Mouse (Mus musculus): Measurements from ENCODE around the gene Capn15. TPM values are rescaled to one million over a fixed set of nuclear protein-coding genes. Genes with fewer than 3 reads are reported as not detected.

Gene Capn15
- polyA plus RNA-seq, 1 experiment from 2014 or later = 18.5 TPM

- Histone ChIP-seq H3K4me3 (replicated peaks) (no peak overlapping the region), H3K9ac (no peak overlapping the region), H3K4me2 (replicated peaks) (no peak overlapping the region), H3K27me3 (replicated peaks) (no peaks in the 10 kb centered on the region), H3K36me3 (no peaks in the 10 kb centered on the region), H3K27ac (no peak overlapping the region), H3K4me1 (replicated peaks) (no peaks in the 10 kb centered on the region), H3K9me3 (no peaks in the 10 kb centered on the region)
- ATAC-seq = no peak
- 87% methylated on average over 10 of the region's 10 CpGs for WGBS
Observed at GRCm38 (mm10) chr17:26013711-26014110, 28.1 kb upstream of the Capn15 start.

DNA sequence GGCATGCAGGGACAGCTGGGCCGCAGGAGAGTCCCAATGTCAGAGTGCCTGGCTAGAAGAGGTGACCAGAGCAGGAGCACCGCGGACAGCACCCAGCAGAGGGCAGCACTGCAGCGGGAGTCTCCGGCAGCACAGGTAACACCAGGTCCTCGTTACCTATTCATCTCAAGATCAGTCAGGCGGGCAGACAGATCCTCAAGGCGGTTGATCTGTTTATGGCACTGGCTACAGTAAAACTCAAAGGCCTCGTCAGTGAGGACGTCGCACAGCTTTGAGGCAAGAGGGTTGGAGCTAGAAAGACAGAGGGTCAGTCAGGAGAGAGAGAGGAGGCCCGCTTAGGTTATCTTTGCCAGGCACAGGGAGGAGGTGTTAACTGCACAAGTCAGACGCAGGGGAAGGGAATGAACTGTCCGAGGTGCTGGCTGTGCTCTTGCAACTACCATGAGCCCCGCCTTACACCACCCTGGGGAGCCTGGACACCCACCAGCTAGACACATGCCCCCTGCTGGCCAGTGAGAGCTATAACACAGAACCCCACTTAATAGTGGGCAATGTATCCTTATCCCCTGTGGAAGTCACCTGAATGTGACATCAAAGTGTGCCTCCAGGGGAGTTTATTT is 26.4 kb upstream of the Capn15 start:
- no peaks in the 10 kb centered on the region for H3K9me3 ChIP-seq
- 0 out of 2 replicates have a peak overlapping the region, but pooled peaks have one; percentile 19 for H3K27ac ChIP-seq
- H3K4me3 ChIP-seq (replicated peaks) = no peak overlapping the region
- peak; percentile 89 for ATAC-seq
- H3K4me2 ChIP-seq (replicated peaks) = peak overlapping the region; percentile 45
- WGBS = 11% methylated on average over 15 of the region's 15 CpGs
- H3K36me3 ChIP-seq = no peaks in the 10 kb centered on the region
- no peaks in the 10 kb centered on the region for H3K27me3 ChIP-seq (replicated peaks)
- no peaks in the 10 kb centered on the region for H3K4me1 ChIP-seq (replicated peaks)
- H3K9ac ChIP-seq = no peak overlapping the region

- ATAC-seq = peak; percentile 66
- WGBS = 26% methylated on average over 4 of the region's 4 CpGs
- H3K36me3 ChIP-seq = no peaks in the 10 kb centered on the region
- H3K4me2 ChIP-seq (replicated peaks) = no peak overlapping the region
- peaks cover 8% of the 10 kb centered on the region; the same call in 1 of the 2 replicates for H3K4me1 ChIP-seq (replicated peaks)
- no peaks in the 10 kb centered on the region for H3K9me3 ChIP-seq
- no peak overlapping the region for H3K9ac ChIP-seq
- no peaks in the 10 kb centered on the region for H3K27me3 ChIP-seq (replicated peaks)
- no peak overlapping the region for H3K27ac ChIP-seq
- H3K4me3 ChIP-seq (replicated peaks) = no peak overlapping the region
Observed at GRCm38 (mm10) chr17:26009540-26009939, 23.9 kb upstream of the Capn15 start.

DNA sequence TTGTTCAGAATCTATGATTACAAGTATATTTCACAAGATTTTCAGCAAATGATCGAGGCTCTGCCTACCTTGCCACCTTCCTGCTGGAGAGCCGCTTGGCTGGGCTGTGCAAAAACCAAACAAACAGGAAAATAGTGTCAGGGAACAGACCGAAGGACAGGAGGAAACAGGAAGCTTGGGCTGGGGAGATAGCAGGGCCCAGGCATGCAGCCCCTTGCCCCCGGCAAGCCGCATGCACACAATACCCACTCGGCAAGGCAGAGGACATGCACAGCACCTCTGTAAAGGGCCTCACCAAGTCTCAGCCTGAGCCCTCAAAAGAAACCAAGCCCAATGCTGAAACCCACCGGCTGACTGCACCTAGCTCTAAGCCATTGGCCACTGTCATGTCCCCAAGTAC is 23.2 kb upstream of the Capn15 start:
- Histone ChIP-seq H3K4me3 (replicated peaks) (no peak overlapping the region), H3K36me3 (no peaks in the 10 kb centered on the region), H3K9ac (no peak overlapping the region), H3K27ac (no peak overlapping the region), H3K9me3 (no peaks in the 10 kb centered on the region), H3K4me2 (replicated peaks) (no peak overlapping the region), H3K4me1 (replicated peaks) (peaks cover 8% of the 10 kb centered on the region; the same call in 1 of the 2 replicates), H3K27me3 (replicated peaks) (no peaks in the 10 kb centered on the region)
- ATAC-seq = no peak
- 78% methylated on average over 7 of the region's 7 CpGs for WGBS

DNA sequence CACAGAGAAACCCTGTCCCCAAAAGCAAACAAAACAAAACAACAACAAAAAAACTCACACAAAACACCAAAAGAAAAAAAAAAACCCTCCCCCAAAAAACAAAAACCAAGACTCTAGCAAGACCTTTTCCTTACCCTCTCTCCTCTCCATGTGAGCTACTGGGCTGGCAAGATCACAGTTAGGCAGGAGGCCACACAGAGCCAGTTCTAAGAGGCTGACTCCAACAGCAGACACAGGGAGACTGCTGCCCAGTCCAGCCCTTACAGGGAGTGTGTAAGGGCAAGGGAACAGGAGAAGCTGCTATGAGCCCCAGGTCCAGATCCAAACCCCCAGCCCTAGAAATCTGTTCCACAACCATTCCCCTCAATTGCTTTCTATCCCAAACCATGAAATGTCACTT is 22.7 kb upstream of the Capn15 start:
- H3K9me3 ChIP-seq = no peaks in the 10 kb centered on the region
- no peaks in the 10 kb centered on the region for H3K27me3 ChIP-seq (replicated peaks)
- H3K36me3 ChIP-seq = no peaks in the 10 kb centered on the region
- no peak overlapping the region for H3K27ac ChIP-seq
- H3K4me3 ChIP-seq (replicated peaks) = no peak overlapping the region
- H3K9ac ChIP-seq = no peak overlapping the region
- no peak for ATAC-seq
- H3K4me2 ChIP-seq (replicated peaks) = no peak overlapping the region
- H3K4me1 ChIP-seq (replicated peaks) = peaks cover 8% of the 10 kb centered on the region; the same call in 1 of the 2 replicates

- no peak overlapping the region for H3K4me2 ChIP-seq (replicated peaks)
- no peak overlapping the region for H3K9ac ChIP-seq
- H3K27me3 ChIP-seq (replicated peaks) = no peaks in the 10 kb centered on the region
- WGBS = 62% methylated on average over 2 of the region's 2 CpGs
- no peaks in the 10 kb centered on the region for H3K9me3 ChIP-seq
- no peak for ATAC-seq
- no peak overlapping the region for H3K27ac ChIP-seq
- peaks cover 8% of the 10 kb centered on the region; the same call in 1 of the 2 replicates for H3K4me1 ChIP-seq (replicated peaks)
- no peak overlapping the region for H3K4me3 ChIP-seq (replicated peaks)
- H3K36me3 ChIP-seq = no peaks in the 10 kb centered on the region
Observed at GRCm38 (mm10) chr17:26007646-26008045, 22.1 kb upstream of the Capn15 start.

GRCm38 (mm10) chr17:26005731-26006450 is 20.3 kb upstream of the Capn15 start:
- H3K4me3 ChIP-seq (replicated peaks) = no peak overlapping the region
- H3K4me2 ChIP-seq (replicated peaks) = no peak overlapping the region
- WGBS = 64% methylated on average over 10 of the region's 10 CpGs
- H3K9me3 ChIP-seq = no peaks in the 10 kb centered on the region
- H3K36me3 ChIP-seq = no peaks in the 10 kb centered on the region
- ATAC-seq = no peak
- H3K9ac ChIP-seq = no peak overlapping the region
- peak overlapping the region; percentile 32; the same call in 1 of the 2 replicates for H3K27ac ChIP-seq
- H3K4me1 ChIP-seq (replicated peaks) = peaks cover 8% of the 10 kb centered on the region; the same call in 1 of the 2 replicates
- H3K27me3 ChIP-seq (replicated peaks) = no peaks in the 10 kb centered on the region

DNA sequence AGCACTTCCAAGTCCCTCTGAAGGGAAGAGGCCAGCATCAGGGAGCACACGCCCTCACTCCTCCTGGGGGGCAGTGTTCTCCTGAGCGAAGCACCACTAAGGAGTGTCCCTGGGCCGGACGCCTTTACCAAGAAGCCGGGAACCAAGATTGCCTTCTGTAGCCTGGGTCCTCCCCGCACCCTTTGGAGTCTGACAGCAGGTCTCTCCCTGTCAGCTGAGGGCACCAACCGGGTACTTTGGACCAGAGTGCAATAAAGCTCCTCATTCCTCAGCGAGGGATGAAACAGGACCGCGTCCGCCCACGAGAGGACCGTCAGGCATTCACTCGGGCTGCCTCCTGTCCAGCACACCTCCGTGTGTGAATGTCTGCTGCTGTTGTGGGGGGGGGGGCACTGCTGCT is 19.1 kb upstream of the Capn15 start:
- Histone ChIP-seq H3K4me1 (replicated peaks) (peaks cover 8% of the 10 kb centered on the region; the same call in 1 of the 2 replicates), H3K4me2 (replicated peaks) (peak overlapping the region; percentile 30), H3K27ac (peak overlapping the region; percentile 42), H3K9ac (no peak overlapping the region), H3K27me3 (replicated peaks) (no peaks in the 10 kb centered on the region), H3K9me3 (no peaks in the 10 kb centered on the region), H3K4me3 (replicated peaks) (no peak overlapping the region), H3K36me3 (no peaks in the 10 kb centered on the region)
- ATAC-seq = peak; percentile 86
- 62% methylated on average over 15 of the region's 15 CpGs for WGBS

GRCm38 (mm10) chr17:26003864-26004263 is 18.3 kb upstream of the Capn15 start:
- H3K27me3 ChIP-seq (replicated peaks) = no peaks in the 10 kb centered on the region
- no peaks in the 10 kb centered on the region for H3K9me3 ChIP-seq
- ATAC-seq = peak; percentile 4; the same call in 1 of the 2 replicates
- H3K4me2 ChIP-seq (replicated peaks) = 0 out of 2 replicates have a peak overlapping the region, but pooled peaks have one; percentile 30
- H3K36me3 ChIP-seq = no peaks in the 10 kb centered on the region
- no peak overlapping the region for H3K9ac ChIP-seq
- no peak overlapping the region for H3K27ac ChIP-seq
- 72% methylated on average over 2 of the region's 2 CpGs for WGBS
- no peak overlapping the region for H3K4me3 ChIP-seq (replicated peaks)
- H3K4me1 ChIP-seq (replicated peaks) = peaks cover 8% of the 10 kb centered on the region; the same call in 1 of the 2 replicates

DNA sequence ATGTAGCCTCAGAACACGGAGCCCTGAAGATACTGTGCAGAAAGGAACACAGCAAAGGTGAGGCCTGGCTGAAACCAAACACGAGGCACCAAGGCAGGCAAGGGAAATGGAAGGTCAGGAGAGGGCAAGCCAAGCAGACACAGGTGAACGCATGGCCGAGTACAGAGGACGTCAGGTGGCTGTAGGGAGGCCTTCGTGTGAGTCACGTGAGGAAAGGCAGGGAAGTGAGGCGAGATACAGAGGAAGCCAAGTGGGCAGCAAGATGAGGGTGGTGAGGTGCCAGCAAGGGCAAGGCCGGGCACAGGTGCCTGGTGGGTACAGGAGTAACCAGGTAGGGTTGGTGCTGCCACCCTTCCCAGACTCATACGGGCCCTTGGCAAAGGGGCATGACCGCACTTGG is 12.8 kb upstream of the Capn15 start:
- 0 out of 2 replicates have a peak, but pooled peaks cover 2% of the 10 kb centered on the region for H3K36me3 ChIP-seq

DNA sequence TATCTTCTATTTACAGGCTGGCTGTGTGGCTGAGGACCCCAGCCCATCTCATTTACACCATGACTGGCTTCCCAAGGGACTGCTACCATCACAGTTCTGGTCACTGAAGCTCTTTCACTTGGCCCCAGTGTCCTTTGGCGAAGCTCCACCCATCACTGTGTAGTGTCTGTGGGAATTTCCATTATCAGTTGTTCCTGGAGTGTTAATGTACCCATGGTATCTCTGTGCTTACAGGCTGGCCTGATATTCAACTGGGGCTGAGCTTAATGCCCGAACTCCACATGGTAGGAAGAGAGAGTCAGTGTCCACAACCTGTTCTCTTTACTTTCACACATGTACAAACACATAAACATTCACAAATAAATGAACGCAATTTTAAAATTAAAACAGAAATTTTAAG is 7.9 kb upstream of the Capn15 start:
- Histone ChIP-seq H3K4me1 (replicated peaks) (no peaks in the 10 kb centered on the region), H3K9ac (no peak overlapping the region), H3K36me3 (peaks cover 9% of the 10 kb centered on the region; the same call in 1 of the 2 replicates), H3K4me2 (replicated peaks) (no peak overlapping the region), H3K9me3 (no peaks in the 10 kb centered on the region), H3K4me3 (replicated peaks) (no peak overlapping the region), H3K27ac (no peak overlapping the region), H3K27me3 (replicated peaks) (no peaks in the 10 kb centered on the region)
- no peak for ATAC-seq
- 91% methylated on average over 3 of the region's 3 CpGs for WGBS

More for the DNA sequence above, 12.8 kb upstream of the Capn15 start:
- Histone ChIP-seq H3K27ac (no peak overlapping the region), H3K4me2 (replicated peaks) (no peak overlapping the region), H3K4me3 (replicated peaks) (no peak overlapping the region), H3K4me1 (replicated peaks) (no peaks in the 10 kb centered on the region), H3K27me3 (replicated peaks) (no peaks in the 10 kb centered on the region), H3K9me3 (no peaks in the 10 kb centered on the region), H3K9ac (no peak overlapping the region)
- ATAC-seq = no peak
- WGBS = 90% methylated on average over 11 of the region's 11 CpGs

DNA sequence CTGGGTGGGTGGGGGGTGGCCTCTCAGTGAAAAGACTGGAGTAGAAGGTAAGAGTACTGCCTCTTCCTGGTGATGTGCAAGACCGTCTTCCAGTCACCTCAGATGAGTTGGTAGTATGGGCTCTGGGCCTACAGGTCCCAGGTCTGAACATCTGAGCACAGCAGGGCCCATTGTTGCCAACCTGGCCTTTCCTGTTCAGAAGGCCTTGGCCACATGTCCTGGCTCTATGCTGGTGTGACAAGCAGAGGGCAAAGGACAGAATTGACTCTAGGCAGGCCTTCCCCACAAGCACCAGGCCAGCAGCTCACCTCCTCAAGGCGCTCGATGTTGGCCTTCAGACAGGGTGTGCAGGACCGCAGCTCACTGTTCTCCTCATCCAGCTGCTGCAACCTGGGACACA is 6.7 kb upstream of the Capn15 start:
- H3K4me3 ChIP-seq (replicated peaks) = no peak overlapping the region
- peaks cover 8% of the 10 kb centered on the region; the same call in 1 of the 2 replicates for H3K36me3 ChIP-seq
- no peak overlapping the region for H3K4me2 ChIP-seq (replicated peaks)
- no peaks in the 10 kb centered on the region for H3K4me1 ChIP-seq (replicated peaks)
- no peaks in the 10 kb centered on the region for H3K9me3 ChIP-seq
- H3K9ac ChIP-seq = no peak overlapping the region
- no peak overlapping the region for H3K27ac ChIP-seq
- H3K27me3 ChIP-seq (replicated peaks) = no peaks in the 10 kb centered on the region
- no peak for ATAC-seq
- 95% methylated on average over 4 of the region's 4 CpGs for WGBS

Data from intestine, embryonic 15.5 days (tissue).